Mouse (Mus musculus): ENCODE measurements around the gene Prpf6. TPM values are rescaled to one million over a fixed set of nuclear protein-coding genes. Genes with fewer than 3 reads are reported as not detected.
A peak's percentile ranks its signal among the peaks of the same experiment; 100 is the strongest.

Prpf6 gene
- 75.2 and 79.7 TPM in 2 replicates for polyA plus RNA-seq (2015; fragmentation: Nextera tagmentation; extraction: Ambion mirVana)

- peak; percentile 32 for ATAC-seq (ENCODE audit: low FRiP score, low TSS enrichment)
- no peaks in the 10 kb centered on the region for H3K9me3 ChIP-seq (ENCODE audit: low read length)
- peak within 1 kb of the TSS; percentile 93 for H3K27ac ChIP-seq (ENCODE audit: low read length)
- H3K36me3 ChIP-seq (ENCODE audit: insufficient read depth, low read length), result peaks cover 40% of the 10 kb centered on the region
- H3K4me1 ChIP-seq (ENCODE audit: insufficient read depth, low read length), result peaks cover 18% of the 10 kb centered on the region
- peak within 1 kb of the TSS; percentile 81 for H3K4me2 ChIP-seq (replicated peaks; ENCODE audit: low read depth, low read length)
- H3K4me3 ChIP-seq (ENCODE audit: low read length), result peak within 1 kb of the TSS; percentile 96
- peak within 1 kb of the TSS; percentile 95 for H3K9ac ChIP-seq (replicated peaks; ENCODE audit: low read length)
- WGBS, result 13% methylated on average over 5 of the region's 5 CpGs
- no peaks in the 10 kb centered on the region for H3K27me3 ChIP-seq (ENCODE audit: insufficient read depth, low read length)
Observed at GRCm38 (mm10) chr2:181591528-181592085, at the start of gene Prpf6. Gene Prpf6 (plus strand): TSS chr2:181591868.

GRCm38 (mm10) chr2:181546142-181546541 lies 45.5 kb upstream of the Prpf6 start:
- no peak overlapping the region for H3K4me3 ChIP-seq (ENCODE audit: low read length)
- WGBS, result 94% methylated on average over 7 of the region's 7 CpGs
- H3K4me2 ChIP-seq (replicated peaks; ENCODE audit: low read depth, low read length), result no peak overlapping the region
- H3K4me1 ChIP-seq (ENCODE audit: insufficient read depth, low read length), result no peaks in the 10 kb centered on the region
- no peaks in the 10 kb centered on the region for H3K27me3 ChIP-seq (ENCODE audit: insufficient read depth, low read length)
- no peak for ATAC-seq (ENCODE audit: low FRiP score, low TSS enrichment)
- peaks cover 34% of the 10 kb centered on the region for H3K36me3 ChIP-seq (ENCODE audit: insufficient read depth, low read length)
- no peak overlapping the region for H3K27ac ChIP-seq (ENCODE audit: low read length)
- H3K9me3 ChIP-seq (ENCODE audit: low read length), result no peaks in the 10 kb centered on the region
- no peak overlapping the region for H3K9ac ChIP-seq (replicated peaks; ENCODE audit: low read length)

GRCm38 (mm10) chr2:181548227-181548626 lies 43.4 kb upstream of the Prpf6 start:
- Histone ChIP-seq H3K4me1 (ENCODE audit: insufficient read depth, low read length) (no peaks in the 10 kb centered on the region), H3K27ac (ENCODE audit: low read length) (no peak overlapping the region), H3K36me3 (ENCODE audit: insufficient read depth, low read length) (peaks cover 48% of the 10 kb centered on the region), H3K27me3 (ENCODE audit: insufficient read depth, low read length) (no peaks in the 10 kb centered on the region), H3K4me3 (ENCODE audit: low read length) (no peak overlapping the region), H3K9ac (replicated peaks; ENCODE audit: low read length) (no peak overlapping the region), H3K4me2 (replicated peaks; ENCODE audit: low read depth, low read length) (no peak overlapping the region), H3K9me3 (ENCODE audit: low read length) (no peaks in the 10 kb centered on the region)
- ATAC-seq (ENCODE audit: low FRiP score, low TSS enrichment), result no peak
- 74% methylated on average over 1 of the region's 1 CpGs for WGBS

- Histone ChIP-seq H3K27me3 (ENCODE audit: insufficient read depth, low read length) (no peaks in the 10 kb centered on the region), H3K27ac (ENCODE audit: low read length) (no peak overlapping the region), H3K4me3 (ENCODE audit: low read length) (no peak overlapping the region), H3K9ac (replicated peaks; ENCODE audit: low read length) (no peak overlapping the region), H3K36me3 (ENCODE audit: insufficient read depth, low read length) (peaks cover 48% of the 10 kb centered on the region), H3K4me1 (ENCODE audit: insufficient read depth, low read length) (no peaks in the 10 kb centered on the region), H3K9me3 (ENCODE audit: low read length) (no peaks in the 10 kb centered on the region), H3K4me2 (replicated peaks; ENCODE audit: low read depth, low read length) (no peak overlapping the region)
- peak; percentile 70 for ATAC-seq (ENCODE audit: low FRiP score, low TSS enrichment)
- 57% methylated on average over 5 of the region's 5 CpGs for WGBS
Observed at GRCm38 (mm10) chr2:181548682-181549081, 43.0 kb upstream of the Prpf6 start.

GRCm38 (mm10) chr2:181550233-181550632 lies 41.4 kb upstream of the Prpf6 start:
- H3K27me3 ChIP-seq (ENCODE audit: insufficient read depth, low read length), result no peaks in the 10 kb centered on the region
- H3K4me1 ChIP-seq (ENCODE audit: insufficient read depth, low read length), result no peaks in the 10 kb centered on the region
- H3K27ac ChIP-seq (ENCODE audit: low read length), result no peak overlapping the region
- 96% methylated on average over 2 of the region's 2 CpGs for WGBS
- H3K9me3 ChIP-seq (ENCODE audit: low read length), result no peaks in the 10 kb centered on the region
- no peak overlapping the region for H3K9ac ChIP-seq (replicated peaks; ENCODE audit: low read length)
- H3K36me3 ChIP-seq (ENCODE audit: insufficient read depth, low read length), result peaks cover 51% of the 10 kb centered on the region
- no peak for ATAC-seq (ENCODE audit: low FRiP score, low TSS enrichment)
- no peak overlapping the region for H3K4me3 ChIP-seq (ENCODE audit: low read length)
- no peak overlapping the region for H3K4me2 ChIP-seq (replicated peaks; ENCODE audit: low read depth, low read length)

- no peak for ATAC-seq (ENCODE audit: low FRiP score, low TSS enrichment)
- Histone ChIP-seq H3K36me3 (ENCODE audit: insufficient read depth, low read length) (peaks cover 39% of the 10 kb centered on the region), H3K27me3 (ENCODE audit: insufficient read depth, low read length) (no peaks in the 10 kb centered on the region), H3K9me3 (ENCODE audit: low read length) (no peaks in the 10 kb centered on the region), H3K4me3 (ENCODE audit: low read length) (no peak overlapping the region), H3K27ac (ENCODE audit: low read length) (no peak overlapping the region), H3K9ac (replicated peaks; ENCODE audit: low read length) (no peak overlapping the region), H3K4me1 (ENCODE audit: insufficient read depth, low read length) (no peaks in the 10 kb centered on the region), H3K4me2 (replicated peaks; ENCODE audit: low read depth, low read length) (no peak overlapping the region)
Observed at GRCm38 (mm10) chr2:181553772-181554171, 37.9 kb upstream of the Prpf6 start.

- H3K27me3 ChIP-seq (ENCODE audit: insufficient read depth, low read length), result no peaks in the 10 kb centered on the region
- WGBS, result 84% methylated on average over 3 of the region's 3 CpGs
- H3K4me2 ChIP-seq (replicated peaks; ENCODE audit: low read depth, low read length), result no peak overlapping the region
- H3K27ac ChIP-seq (ENCODE audit: low read length), result no peak overlapping the region
- H3K9me3 ChIP-seq (ENCODE audit: low read length), result no peaks in the 10 kb centered on the region
- ATAC-seq (ENCODE audit: low FRiP score, low TSS enrichment), result no peak
- H3K4me1 ChIP-seq (ENCODE audit: insufficient read depth, low read length), result no peaks in the 10 kb centered on the region
- H3K36me3 ChIP-seq (ENCODE audit: insufficient read depth, low read length), result no peaks in the 10 kb centered on the region
- H3K4me3 ChIP-seq (ENCODE audit: low read length), result no peak overlapping the region
- H3K9ac ChIP-seq (replicated peaks; ENCODE audit: low read length), result no peak overlapping the region
Observed at GRCm38 (mm10) chr2:181567338-181567737, 24.3 kb upstream of the Prpf6 start.

GRCm38 (mm10) chr2:181568272-181569008 lies 23.2 kb upstream of the Prpf6 start:
- no peak overlapping the region for H3K4me3 ChIP-seq (ENCODE audit: low read length)
- H3K36me3 ChIP-seq (ENCODE audit: insufficient read depth, low read length), result peaks cover 10% of the 10 kb centered on the region
- no peak for ATAC-seq (ENCODE audit: low FRiP score, low TSS enrichment)
- H3K4me2 ChIP-seq (replicated peaks; ENCODE audit: low read depth, low read length), result no peak overlapping the region
- H3K27ac ChIP-seq (ENCODE audit: low read length), result no peak overlapping the region
- H3K4me1 ChIP-seq (ENCODE audit: insufficient read depth, low read length), result no peaks in the 10 kb centered on the region
- no peaks in the 10 kb centered on the region for H3K27me3 ChIP-seq (ENCODE audit: insufficient read depth, low read length)
- no peak overlapping the region for H3K9ac ChIP-seq (replicated peaks; ENCODE audit: low read length)
- WGBS, result 80% methylated on average over 7 of the region's 7 CpGs
- no peaks in the 10 kb centered on the region for H3K9me3 ChIP-seq (ENCODE audit: low read length)

- Histone ChIP-seq H3K27me3 (ENCODE audit: insufficient read depth, low read length) (no peaks in the 10 kb centered on the region), H3K9ac (replicated peaks; ENCODE audit: low read length) (no peak overlapping the region), H3K4me1 (ENCODE audit: insufficient read depth, low read length) (no peaks in the 10 kb centered on the region), H3K36me3 (ENCODE audit: insufficient read depth, low read length) (peaks cover 13% of the 10 kb centered on the region), H3K9me3 (ENCODE audit: low read length) (no peaks in the 10 kb centered on the region), H3K4me2 (replicated peaks; ENCODE audit: low read depth, low read length) (no peak overlapping the region), H3K4me3 (ENCODE audit: low read length) (no peak overlapping the region), H3K27ac (ENCODE audit: low read length) (no peak overlapping the region)
- WGBS, result 94% methylated on average over 10 of the region's 10 CpGs
- no peak; the same call in 1 of the 2 replicates for ATAC-seq (ENCODE audit: low FRiP score, low TSS enrichment)
Observed at GRCm38 (mm10) chr2:181569856-181570255, 21.8 kb upstream of the Prpf6 start.

GRCm38 (mm10) chr2:181570375-181570774 lies 21.3 kb upstream of the Prpf6 start:
- H3K27me3 ChIP-seq (ENCODE audit: insufficient read depth, low read length), result no peaks in the 10 kb centered on the region
- no peak for ATAC-seq (ENCODE audit: low FRiP score, low TSS enrichment)
- no peaks in the 10 kb centered on the region for H3K4me1 ChIP-seq (ENCODE audit: insufficient read depth, low read length)
- peaks cover 13% of the 10 kb centered on the region for H3K36me3 ChIP-seq (ENCODE audit: insufficient read depth, low read length)
- WGBS, result 85% methylated on average over 8 of the region's 8 CpGs
- H3K9me3 ChIP-seq (ENCODE audit: low read length), result no peaks in the 10 kb centered on the region
- H3K27ac ChIP-seq (ENCODE audit: low read length), result no peak overlapping the region
- no peak overlapping the region for H3K9ac ChIP-seq (replicated peaks; ENCODE audit: low read length)
- no peak overlapping the region for H3K4me2 ChIP-seq (replicated peaks; ENCODE audit: low read depth, low read length)
- H3K4me3 ChIP-seq (ENCODE audit: low read length), result no peak overlapping the region
